Mouse (Mus musculus): ENCODE measurements at regions not wholly inside any gene's neighbourhood (a gene's known extent, or its start where the extent isn't known, plus 50 kb on each side); places are given as distances from the start of the nearest gene placed in this dataset.

DNA sequence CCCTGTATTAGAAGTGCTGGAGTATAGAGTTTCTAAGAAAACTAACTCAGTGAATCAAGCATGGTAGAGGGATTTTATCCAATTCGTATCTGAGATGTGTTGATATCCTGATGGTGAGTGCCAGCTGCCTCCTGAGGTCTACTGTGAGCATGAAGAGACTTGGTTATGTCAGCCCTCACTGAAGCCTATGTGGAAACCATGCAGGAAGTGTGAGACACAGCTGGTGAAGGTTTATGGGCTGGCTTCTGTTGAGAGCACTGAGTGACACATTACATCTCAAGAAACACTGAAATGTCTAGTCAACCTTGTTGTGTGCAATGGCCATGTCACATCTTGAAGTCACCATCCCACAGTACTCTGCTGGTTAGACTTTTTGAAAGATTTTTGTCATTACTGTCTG is 104.6 kb downstream of the Psmg1 start:
- DNase-seq (ENCODE audit: low spot score in 2 of 2): no peak

DNA sequence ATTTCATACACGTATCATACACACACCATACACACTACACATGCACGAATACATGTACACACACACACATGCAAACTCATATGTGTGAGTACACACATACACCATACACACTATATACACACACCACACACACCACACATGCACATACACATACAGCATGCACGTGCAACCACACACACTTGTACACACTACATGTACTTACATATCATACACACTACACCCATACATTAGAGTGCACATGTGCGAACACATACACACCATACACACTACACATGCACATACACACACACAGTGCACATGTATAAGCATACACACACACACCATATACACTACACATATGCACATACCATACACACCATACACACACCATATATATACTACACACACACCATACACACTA is 117.5 kb downstream of the Psmg1 start:
- no peak for DNase-seq (ENCODE audit: low spot score in 2 of 2)

DNA sequence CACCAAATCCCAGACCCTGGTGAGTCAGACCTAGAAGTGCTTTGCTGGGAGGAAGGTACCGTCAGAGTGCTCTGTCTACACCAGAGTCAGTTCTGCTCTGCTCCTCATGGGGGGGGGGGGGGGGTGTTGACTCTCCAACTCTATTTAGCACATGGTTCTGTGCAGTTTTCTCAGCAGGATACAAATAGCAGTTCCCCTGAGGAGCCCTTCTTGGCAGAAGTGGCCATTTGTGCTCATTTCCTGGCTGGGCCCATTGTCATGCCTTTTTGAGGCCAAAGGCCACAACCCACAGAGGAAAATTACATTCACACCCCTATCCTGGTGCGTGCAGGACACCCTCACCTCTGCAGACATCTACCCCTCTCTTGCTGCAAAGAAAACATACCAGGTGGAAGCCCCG is 118.3 kb downstream of the Psmg1 start:
- DNase-seq (ENCODE audit: low spot score in 2 of 2): no peak

GRCm38 (mm10) chr16:95870291-95870690 is 120.5 kb downstream of the Psmg1 start:
- no peak for DNase-seq (ENCODE audit: low spot score in 2 of 2)

GRCm38 (mm10) chr16:95869501-95869900 is 121.3 kb downstream of the Psmg1 start:
- no peak for DNase-seq (ENCODE audit: low spot score in 2 of 2)

- DNase-seq (ENCODE audit: low spot score in 2 of 2): no peak
These were observed 121.9 kb downstream of the Psmg1 start for GRCm38 (mm10) chr16:95868896-95869295.

GRCm38 (mm10) chr16:95867516-95867915 is 123.2 kb downstream of the Psmg1 start:
- no peak for DNase-seq (ENCODE audit: low spot score in 2 of 2)

- DNase-seq (ENCODE audit: low spot score in 2 of 2): no peak
These were observed 123.8 kb downstream of the Psmg1 start for GRCm38 (mm10) chr16:95866866-95867420.

DNA sequence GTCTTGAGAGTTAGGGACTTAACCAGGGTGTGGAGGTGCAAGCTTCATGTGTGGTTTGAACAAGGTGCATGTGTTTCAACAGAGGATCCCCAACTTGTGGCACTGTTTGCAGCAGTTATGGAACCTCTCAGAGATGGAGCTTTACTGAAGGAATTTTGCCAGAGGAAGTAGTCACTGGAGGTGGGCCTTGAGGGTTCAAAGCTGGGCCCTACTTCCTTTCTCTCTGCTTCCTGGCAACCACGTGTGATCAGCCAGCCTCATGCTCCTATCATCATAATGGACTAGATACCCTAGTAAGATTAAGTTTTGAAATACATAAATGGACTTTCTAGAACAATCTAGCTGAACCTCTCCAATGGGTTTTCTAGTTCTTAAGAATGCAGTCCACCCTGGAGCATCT is 125.2 kb downstream of the Psmg1 start:
- DNase-seq (ENCODE audit: low spot score in 2 of 2): no peak

- DNase-seq (ENCODE audit: low spot score in 2 of 2): no peak
These were observed 126.1 kb downstream of the Psmg1 start for GRCm38 (mm10) chr16:95864646-95865045.

DNA sequence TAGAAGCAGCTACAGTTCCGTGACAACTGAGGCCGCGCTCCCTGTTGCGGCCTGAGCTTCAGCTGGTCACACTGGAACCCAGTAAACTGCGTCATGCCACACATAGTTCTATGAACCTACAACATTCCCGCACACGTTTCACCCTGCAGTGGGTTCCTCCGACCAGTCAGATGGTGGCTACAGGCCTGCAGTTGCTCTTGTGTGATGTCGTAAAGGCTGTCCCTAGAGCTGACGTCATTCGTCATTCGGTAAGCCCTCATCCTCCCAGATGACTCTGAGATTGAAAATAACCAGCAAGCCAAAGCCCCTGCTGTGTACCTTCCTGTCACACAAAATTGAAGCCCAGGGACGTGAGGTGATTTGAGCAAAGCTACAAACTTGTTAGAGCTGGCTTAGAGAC is 126.7 kb downstream of the Psmg1 start:
- DNase-seq (ENCODE audit: low spot score in 2 of 2): no peak

GRCm38 (mm10) chr16:95863565-95863964 is 127.2 kb downstream of the Psmg1 start:
- no peak for DNase-seq (ENCODE audit: low spot score in 2 of 2)

DNA sequence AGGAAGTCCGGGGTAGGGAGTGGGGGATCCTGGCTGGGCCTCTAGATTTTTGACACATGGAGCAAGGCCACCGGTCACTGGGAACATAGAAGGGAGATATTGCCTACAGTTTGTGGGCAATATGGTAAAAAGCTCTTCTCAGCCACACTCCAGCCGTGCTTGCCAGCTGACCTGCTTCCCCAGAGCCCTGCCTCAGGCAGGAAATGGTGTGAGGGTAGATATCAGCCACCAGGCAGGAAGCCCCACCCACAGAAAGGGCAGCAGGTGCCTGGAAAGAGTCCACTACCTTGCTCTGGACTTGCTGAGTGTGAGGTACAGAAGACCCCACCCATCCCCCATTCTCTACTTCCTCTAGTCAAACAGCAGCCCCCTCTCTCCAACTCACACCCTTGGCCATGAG is 128.1 kb downstream of the Psmg1 start:
- no peak for DNase-seq (ENCODE audit: low spot score in 2 of 2)

GRCm38 (mm10) chr16:95861231-95861690 is 129.5 kb downstream of the Psmg1 start:
- DNase-seq (ENCODE audit: low spot score in 2 of 2): no peak

- DNase-seq (ENCODE audit: low spot score in 2 of 2): no peak
These were observed 129.9 kb downstream of the Psmg1 start for GRCm38 (mm10) chr16:95860810-95861209.

DNA sequence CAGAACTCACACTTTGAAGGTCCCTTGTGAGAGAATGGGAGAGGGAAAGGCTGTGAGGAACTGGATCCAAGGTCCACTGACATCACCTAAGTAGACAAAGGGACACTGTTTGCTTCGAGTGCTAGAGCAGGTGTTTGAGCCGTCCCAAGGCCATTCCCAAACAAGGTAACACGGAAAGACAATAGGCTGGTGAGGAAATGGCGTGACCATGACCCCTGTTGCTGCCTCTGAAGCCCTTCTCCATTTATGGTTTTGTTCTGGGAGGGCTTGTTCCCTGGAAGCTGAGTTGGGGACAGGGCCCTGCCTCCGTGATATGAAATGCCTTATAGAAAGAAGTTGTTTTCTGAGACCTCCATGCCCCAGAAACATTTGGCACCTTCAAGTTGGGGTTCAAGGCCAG is 130.6 kb downstream of the Psmg1 start:
- DNase-seq (ENCODE audit: low spot score in 2 of 2): no peak

DNA sequence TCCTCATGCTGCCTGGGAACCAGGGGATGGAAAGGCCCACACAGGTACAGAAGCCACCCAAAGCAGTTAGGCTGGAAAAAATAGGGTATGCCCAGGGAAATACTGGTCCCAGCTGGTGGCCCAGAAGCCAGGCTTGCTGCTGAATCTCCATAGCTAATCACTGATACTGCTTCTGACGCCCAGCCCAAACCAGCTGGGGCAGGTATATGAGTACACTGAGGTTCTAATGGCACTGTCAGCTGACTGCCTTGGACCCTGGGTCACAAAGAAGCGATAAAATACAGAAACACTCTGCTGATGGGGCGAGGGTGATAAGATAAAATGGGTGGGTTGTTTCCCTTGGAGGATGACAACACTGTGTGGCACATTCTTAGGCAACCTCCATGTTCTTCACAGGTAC is 133.4 kb downstream of the Psmg1 start:
- DNase-seq (ENCODE audit: low spot score in 2 of 2): no peak

DNA sequence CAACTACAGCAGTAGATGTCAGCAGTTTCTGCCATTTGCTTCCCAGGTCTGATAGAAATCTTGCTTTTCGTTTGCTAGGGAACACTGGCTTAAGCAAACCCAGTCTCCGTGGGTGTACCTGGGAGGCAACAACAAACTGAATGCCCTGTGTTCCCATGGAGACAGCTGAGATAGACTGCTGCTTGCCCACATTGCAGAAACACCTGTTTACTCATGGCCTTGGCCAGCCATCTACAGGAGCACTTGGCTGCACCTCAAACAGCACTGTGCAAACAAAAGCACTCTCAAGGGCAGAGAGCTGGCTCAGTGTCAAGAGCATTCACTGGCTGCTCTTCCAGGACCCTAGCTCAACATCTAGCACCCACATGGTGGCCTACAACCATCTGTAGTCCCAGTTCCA is 135.5 kb downstream of the Psmg1 start:
- no peak for DNase-seq (ENCODE audit: low spot score in 2 of 2)

DNA sequence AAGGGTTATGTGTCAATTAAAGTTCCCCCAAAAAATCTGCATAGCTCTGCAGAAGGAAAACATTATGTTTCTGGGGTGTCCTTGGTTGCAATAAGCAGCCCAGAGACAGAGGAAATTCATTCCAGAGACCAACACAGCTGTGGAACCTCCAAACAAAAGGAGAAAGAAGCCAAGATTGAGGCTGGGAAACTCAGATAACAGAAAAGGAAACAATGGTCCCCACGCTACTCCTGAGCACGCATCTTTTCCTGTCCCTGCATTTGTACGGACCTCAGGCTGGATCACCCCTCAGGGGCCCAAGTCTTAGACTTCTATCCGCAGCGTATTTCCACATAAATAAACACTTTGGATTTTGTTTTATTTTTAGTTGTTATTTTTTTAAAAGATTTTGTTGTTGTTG is 138.9 kb downstream of the Psmg1 start:
- no peak for DNase-seq (ENCODE audit: low spot score in 2 of 2)

GRCm38 (mm10) chr16:95848555-95849082 is 142.1 kb downstream of the Psmg1 start:
- no peak for DNase-seq (ENCODE audit: low spot score in 2 of 2)

- DNase-seq (ENCODE audit: low spot score in 2 of 2): no peak
These were observed 142.8 kb downstream of the Psmg1 start for GRCm38 (mm10) chr16:95847765-95848483.

GRCm38 (mm10) chr16:95845323-95845860 is 143.5 kb downstream of the Ets2 start:
- no peak for DNase-seq (ENCODE audit: low spot score in 2 of 2)

GRCm38 (mm10) chr16:95844691-95845090 is 142.8 kb downstream of the Ets2 start:
- DNase-seq (ENCODE audit: low spot score in 2 of 2): no peak

Measured in frontal cortex, postnatal 14 days (tissue).